Mouse (Mus musculus): ENCODE data around the gene Parvg. TPM values are rescaled to one million over a fixed set of nuclear protein-coding genes. Genes with fewer than 3 reads are reported as not detected.
A peak's percentile ranks its signal among the peaks of the same experiment; 100 is the strongest.

Gene Parvg
- polyA plus RNA-seq, 1 experiment from 2014 or later = 63.9 TPM

DNA sequence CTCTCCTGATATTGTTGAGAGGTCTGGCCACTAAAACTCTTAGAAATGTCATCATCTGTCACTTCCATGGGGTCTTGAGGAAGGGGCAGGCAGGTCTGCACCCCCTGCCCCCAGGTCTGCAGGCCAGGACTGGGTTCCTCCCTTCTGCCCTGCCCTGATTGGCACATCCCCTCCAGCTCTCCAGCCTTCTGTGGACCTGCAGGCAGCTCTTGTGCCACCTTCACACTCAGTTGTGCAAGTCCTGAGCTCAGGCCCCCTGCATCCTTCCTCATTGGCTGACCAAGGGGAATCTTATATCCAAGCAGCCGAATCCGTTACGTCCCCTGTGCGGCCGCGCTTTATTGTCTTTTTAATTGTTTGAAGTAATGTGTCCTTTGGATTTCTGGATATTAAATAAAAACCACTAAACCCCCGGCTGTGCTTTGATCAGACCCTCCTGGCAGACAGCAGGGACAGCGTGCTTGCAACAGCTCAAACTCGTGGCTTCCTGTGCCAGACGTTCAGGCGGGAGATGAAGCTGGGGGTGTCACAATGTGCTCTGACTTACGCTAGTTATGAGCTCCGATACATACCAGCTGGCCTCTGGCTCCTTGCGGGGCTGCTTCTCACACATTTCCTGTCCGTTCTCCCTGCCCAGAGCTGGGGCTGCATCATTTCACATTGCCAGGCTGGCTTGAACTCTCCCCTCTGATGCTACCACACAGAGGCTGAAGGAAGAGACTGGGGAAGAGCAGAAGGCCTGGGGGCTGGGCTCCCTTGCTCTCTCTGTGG is 8.4 kb upstream of the Parvg start:
- no peaks in the 10 kb centered on the region for H3K79me2 ChIP-seq (ENCODE audit: inconsistent target)
- 18% methylated on average over 11 of the region's 15 CpGs for WGBS (ENCODE audit: missing documents)
- H3K27ac ChIP-seq = peak overlapping the region; percentile 86
- no peaks in the 10 kb centered on the region for H3K36me3 ChIP-seq (ENCODE audit: inconsistent target)
- H3K4me3 ChIP-seq (ENCODE audit: inconsistent target) = no peak overlapping the region

DNA sequence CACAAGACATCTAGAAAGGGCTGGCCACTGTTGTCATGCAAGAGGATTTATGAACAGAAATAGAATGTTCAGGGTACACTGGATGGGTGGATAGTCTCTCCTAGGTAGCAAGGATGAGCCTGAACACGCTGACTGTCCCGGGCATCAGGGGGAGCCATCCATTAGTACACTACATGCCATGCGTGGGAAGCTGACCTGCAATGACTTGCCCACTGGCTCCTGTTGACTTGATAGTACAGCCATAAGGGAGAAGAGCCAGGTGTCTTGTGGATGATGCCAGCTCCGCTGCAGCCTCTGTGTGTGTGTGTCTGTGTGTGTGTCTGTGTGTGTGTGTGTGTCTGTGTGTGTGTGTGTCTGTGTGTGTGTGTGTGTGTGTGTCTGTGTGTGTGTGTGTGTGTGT is 4.4 kb upstream of the Parvg start:
- Histone ChIP-seq H3K4me3 (ENCODE audit: inconsistent target) (no peak overlapping the region), H3K36me3 (ENCODE audit: inconsistent target) (no peaks in the 10 kb centered on the region), H3K79me2 (ENCODE audit: inconsistent target) (no peaks in the 10 kb centered on the region), H3K27ac (no peak overlapping the region)
- WGBS (ENCODE audit: missing documents) = 100% methylated on average over 4 of the region's 4 CpGs

DNA sequence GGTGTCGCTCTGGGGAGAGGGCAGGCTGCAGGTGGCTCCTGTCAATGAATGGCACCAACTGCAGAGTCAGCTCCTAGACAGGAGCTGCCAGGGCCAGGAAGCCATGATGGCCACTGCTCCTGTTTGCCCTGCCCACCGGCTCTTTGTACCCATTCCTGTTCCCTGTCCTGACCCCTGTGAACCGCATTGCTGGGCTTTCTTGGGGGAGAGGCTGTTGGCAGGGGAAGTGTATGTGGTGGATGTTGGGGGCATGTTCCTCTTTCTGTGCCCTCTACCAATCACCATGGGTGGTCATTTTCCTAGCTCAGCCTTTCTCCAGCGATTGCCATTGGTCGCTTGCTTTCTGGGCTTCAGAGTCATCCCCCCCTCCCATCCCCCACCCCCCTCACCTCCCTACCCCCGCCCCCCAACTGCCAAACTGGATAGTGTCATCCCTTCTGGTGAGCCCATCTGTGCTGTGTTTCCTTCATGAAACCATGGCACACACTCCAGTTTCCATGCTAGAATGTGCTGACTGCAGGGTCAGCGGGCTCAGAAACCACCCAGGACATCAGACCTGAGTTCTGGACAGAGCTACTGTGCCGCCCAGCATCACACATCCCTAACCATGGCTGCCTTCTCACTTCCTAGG is 2.2 kb upstream of the Parvg start:
- H3K79me2 ChIP-seq (ENCODE audit: inconsistent target) = peaks cover 5% of the 10 kb centered on the region; the same call in 1 of the 2 replicates
- peaks cover 1% of the 10 kb centered on the region; the same call in 1 of the 2 replicates for H3K36me3 ChIP-seq (ENCODE audit: inconsistent target)
- H3K4me3 ChIP-seq (ENCODE audit: inconsistent target) = no peak overlapping the region
- 10% methylated on average over 8 of the region's 8 CpGs for WGBS (ENCODE audit: missing documents)
- peak overlapping the region; percentile 89 for H3K27ac ChIP-seq

DNA sequence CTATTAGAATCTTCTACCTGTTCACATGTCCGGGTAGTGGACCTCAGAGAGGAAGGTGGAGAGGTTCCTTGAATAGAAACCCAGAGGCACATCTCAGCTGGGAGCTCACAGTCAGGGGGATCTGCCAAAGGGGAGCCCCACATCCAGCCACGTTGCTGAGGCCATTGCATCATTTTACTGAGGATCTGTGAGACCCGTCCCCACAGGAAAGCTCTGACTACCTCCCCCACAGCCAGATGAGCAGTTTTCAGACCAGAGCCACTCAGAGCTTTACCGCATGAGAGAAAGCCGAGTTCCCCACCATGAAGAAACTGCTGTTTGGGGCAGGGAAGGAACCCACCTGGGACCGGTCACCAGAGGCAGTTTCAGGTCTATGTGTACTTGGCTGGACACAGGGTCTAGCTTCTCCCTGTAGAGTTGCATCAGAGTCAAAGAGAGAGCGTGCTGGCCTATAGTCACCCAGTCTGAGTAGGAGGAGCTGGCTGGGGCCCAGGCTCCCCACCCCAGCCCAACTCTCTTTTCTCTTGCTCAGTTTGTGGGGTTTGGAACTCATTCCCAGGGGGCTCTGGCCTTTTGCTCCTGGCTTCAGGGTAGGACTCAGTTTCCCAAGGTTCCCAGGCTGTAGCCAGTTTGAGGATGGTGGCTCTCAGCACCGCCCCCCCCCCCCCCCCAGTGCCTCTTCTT is 1.2 kb downstream of the Parvg start:
- peak overlapping the region; percentile 82 for H3K4me3 ChIP-seq (ENCODE audit: inconsistent target)
- WGBS (ENCODE audit: missing documents) = 3% methylated on average over 8 of the region's 8 CpGs
- H3K27ac ChIP-seq = peak overlapping the region; percentile 96
- peaks cover 10% of the 10 kb centered on the region; the same call in 1 of the 2 replicates for H3K79me2 ChIP-seq (ENCODE audit: inconsistent target)
- H3K36me3 ChIP-seq (ENCODE audit: inconsistent target) = peaks cover 35% of the 10 kb centered on the region

- Histone ChIP-seq H3K27ac (peak overlapping the region; percentile 96), H3K79me2 (ENCODE audit: inconsistent target) (peaks cover 10% of the 10 kb centered on the region; the same call in 1 of the 2 replicates), H3K4me3 (ENCODE audit: inconsistent target) (peak overlapping the region; percentile 82), H3K36me3 (ENCODE audit: inconsistent target) (peaks cover 38% of the 10 kb centered on the region)
- 10% methylated on average over 12 of the region's 12 CpGs for WGBS (ENCODE audit: missing documents)
These were observed 1.9 kb downstream of the Parvg start for GRCm38 (mm10) chr15:84325736-84326135.

GRCm38 (mm10) chr15:84328870-84329269 is 5.0 kb downstream of the Parvg start:
- Histone ChIP-seq H3K79me2 (ENCODE audit: inconsistent target) (peaks cover 10% of the 10 kb centered on the region; the same call in 1 of the 2 replicates), H3K27ac (no peak overlapping the region), H3K4me3 (ENCODE audit: inconsistent target) (no peak overlapping the region), H3K36me3 (ENCODE audit: inconsistent target) (peaks cover 64% of the 10 kb centered on the region)
- WGBS (ENCODE audit: missing documents) = 97% methylated on average over 10 of the region's 10 CpGs

- no peak overlapping the region for H3K4me3 ChIP-seq (ENCODE audit: inconsistent target)
- H3K36me3 ChIP-seq (ENCODE audit: inconsistent target) = peaks cover 75% of the 10 kb centered on the region
- WGBS (ENCODE audit: missing documents) = 99% methylated on average over 8 of the region's 8 CpGs
- peaks cover 10% of the 10 kb centered on the region; the same call in 1 of the 2 replicates for H3K79me2 ChIP-seq (ENCODE audit: inconsistent target)
- H3K27ac ChIP-seq = no peak overlapping the region
These were observed 6.1 kb downstream of the Parvg start for GRCm38 (mm10) chr15:84329940-84330339.

GRCm38 (mm10) chr15:84331066-84331612 is 7.3 kb downstream of the Parvg start:
- peaks cover 10% of the 10 kb centered on the region; the same call in 1 of the 2 replicates for H3K79me2 ChIP-seq (ENCODE audit: inconsistent target)
- H3K36me3 ChIP-seq (ENCODE audit: inconsistent target) = peaks cover 83% of the 10 kb centered on the region

DNA sequence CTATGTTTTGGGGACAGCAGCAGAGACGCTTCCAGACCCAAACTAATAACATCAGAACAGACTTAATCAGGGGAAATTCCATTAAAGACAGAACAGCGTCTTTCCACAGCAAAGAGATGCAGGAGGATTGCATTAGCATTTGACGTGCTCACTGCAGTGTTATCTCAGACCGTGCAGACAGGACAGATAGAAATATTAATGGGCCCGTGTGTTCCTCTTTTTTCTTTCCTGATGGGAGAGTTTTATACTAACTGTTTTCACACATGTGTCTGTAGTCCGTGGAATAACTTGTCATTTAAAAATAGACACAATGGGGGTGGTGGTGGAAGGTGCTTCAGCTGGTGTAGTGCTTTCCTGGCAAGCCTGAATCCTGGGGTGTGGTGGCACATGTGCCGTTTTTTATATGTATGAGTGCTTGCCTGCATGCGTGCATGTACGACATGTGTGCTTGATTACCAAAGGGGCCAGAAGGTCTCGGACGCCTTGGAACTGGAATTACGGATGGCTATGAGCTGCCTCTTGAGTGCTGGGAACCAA is 12.5 kb downstream of the Parvg start:
- H3K36me3 ChIP-seq (ENCODE audit: inconsistent target) = peaks cover 51% of the 10 kb centered on the region
- WGBS (ENCODE audit: missing documents) = 72% methylated on average over 12 of the region's 12 CpGs
- no peaks in the 10 kb centered on the region for H3K79me2 ChIP-seq (ENCODE audit: inconsistent target)
- H3K27ac ChIP-seq = no peak overlapping the region
- H3K4me3 ChIP-seq (ENCODE audit: inconsistent target) = no peak overlapping the region

More at GRCm38 (mm10) chr15:84331066-84331612, 7.3 kb downstream of the Parvg start:
- WGBS (ENCODE audit: missing documents) = 98% methylated on average over 4 of the region's 4 CpGs
- H3K27ac ChIP-seq = no peak overlapping the region
- no peak overlapping the region for H3K4me3 ChIP-seq (ENCODE audit: inconsistent target)

DNA sequence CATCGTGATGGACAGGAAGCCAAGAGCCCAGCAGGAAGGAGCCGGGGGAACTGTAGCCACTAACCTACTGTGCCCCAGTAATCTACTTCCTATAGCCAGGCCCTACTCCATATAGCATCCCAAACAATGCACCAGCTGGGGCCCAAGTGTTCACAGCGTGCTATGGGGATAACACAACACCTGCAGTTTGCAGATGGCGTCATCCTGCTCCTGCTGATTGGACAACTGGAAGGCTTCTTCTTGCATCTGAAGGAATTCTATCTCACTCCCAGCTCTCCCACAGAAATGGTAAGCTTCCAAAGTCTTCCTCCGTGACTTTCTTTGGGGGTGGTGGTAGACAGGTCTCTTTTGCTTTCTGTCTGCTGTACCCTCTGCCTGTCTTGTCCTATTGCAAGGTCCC is 13.8 kb downstream of the Parvg start:
- Histone ChIP-seq H3K4me3 (ENCODE audit: inconsistent target) (no peak overlapping the region), H3K79me2 (ENCODE audit: inconsistent target) (no peaks in the 10 kb centered on the region), H3K27ac (no peak overlapping the region), H3K36me3 (ENCODE audit: inconsistent target) (peaks cover 47% of the 10 kb centered on the region)
- 65% methylated on average over 5 of the region's 5 CpGs for WGBS (ENCODE audit: missing documents)

DNA sequence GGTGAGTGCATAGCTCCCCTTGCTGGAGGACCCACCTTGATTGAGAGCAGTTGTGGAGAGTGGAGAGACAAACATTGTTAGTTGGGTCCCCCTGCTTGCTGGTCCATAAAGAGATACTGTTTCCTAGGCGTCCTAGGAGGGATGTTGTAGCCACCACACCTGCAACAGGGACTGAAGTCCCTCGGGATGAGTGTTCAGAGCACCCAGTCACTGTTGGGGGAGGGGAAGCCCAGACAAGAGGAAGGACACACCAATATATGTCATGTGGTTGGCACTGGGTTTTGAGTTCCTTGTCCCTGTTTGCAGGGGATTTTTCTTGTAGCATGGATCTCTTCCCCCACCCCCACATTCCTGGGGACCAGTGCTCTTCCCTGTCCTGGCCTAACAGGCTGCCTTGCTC is 17.1 kb downstream of the Parvg start:
- H3K36me3 ChIP-seq (ENCODE audit: inconsistent target) = peaks cover 32% of the 10 kb centered on the region
- WGBS (ENCODE audit: missing documents) = 65% methylated on average over 2 of the region's 2 CpGs
- no peak overlapping the region for H3K4me3 ChIP-seq (ENCODE audit: inconsistent target)
- H3K79me2 ChIP-seq (ENCODE audit: inconsistent target) = no peaks in the 10 kb centered on the region
- no peak overlapping the region for H3K27ac ChIP-seq

DNA sequence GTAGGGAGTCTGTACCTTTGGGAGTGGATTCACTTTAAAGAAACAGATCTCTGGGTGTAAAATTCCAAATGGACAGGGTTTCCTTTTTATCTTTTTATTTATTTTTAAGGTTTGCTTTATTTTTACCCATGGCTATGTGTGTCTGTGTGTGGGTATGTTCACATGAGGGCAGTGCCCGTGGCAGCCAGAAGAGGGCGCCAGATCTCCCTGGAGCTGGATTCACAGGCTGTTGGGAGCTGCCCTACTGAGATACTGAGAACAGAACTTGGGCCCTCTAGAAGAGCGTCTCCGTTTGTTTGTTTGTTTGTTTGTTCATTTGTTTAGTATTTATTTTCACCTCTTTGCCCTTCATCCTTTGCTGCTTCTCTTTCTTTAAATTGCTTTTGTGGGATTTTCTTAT is 24.9 kb downstream of the Parvg start:
- Histone ChIP-seq H3K4me3 (ENCODE audit: inconsistent target) (no peak overlapping the region), H3K27ac (no peak overlapping the region), H3K36me3 (ENCODE audit: inconsistent target) (peaks cover 10% of the 10 kb centered on the region; the same call in 1 of the 2 replicates), H3K79me2 (ENCODE audit: inconsistent target) (no peaks in the 10 kb centered on the region)
- WGBS (ENCODE audit: missing documents) = 90% methylated on average over 4 of the region's 4 CpGs

DNA sequence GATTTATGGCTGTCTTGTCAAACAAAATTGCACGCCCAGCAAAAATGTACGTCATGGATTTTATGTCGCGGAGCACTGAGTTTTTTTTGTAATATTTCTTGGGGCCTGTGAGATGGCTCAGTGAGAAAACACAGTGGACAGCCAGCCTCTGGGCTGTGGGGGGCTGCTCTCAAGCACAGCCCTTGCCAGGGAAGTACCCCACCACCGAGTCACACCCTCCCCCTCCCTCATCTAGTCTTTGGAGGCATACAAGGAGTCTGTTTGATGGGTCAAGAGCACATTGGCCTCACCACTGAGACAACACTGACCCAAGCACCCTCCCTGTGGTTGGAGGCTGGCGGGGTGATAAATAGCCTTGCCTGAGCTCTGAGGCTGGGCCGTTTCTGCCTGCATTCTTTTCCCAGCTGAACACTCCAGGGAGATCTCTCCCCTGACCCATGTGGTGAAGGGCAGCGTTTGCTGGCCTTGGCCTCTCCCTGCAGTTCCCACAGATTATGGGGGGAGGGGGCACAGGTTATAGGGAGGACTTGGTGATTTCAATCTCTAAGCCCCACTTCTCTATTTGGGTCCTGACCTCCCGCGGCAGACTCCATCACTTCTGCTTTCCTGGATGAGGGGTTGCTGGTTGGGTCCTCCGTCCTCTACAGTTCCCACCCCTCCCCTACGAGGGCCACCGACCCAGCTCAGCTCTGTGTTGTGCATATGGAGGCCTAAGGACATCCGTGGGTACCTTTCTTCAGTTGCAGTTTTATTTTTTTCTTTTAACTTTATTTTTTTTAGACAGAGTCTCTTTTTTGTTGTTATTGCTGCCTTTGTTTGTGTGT is 26.3 kb downstream of the Parvg start:
- WGBS (ENCODE audit: missing documents) = 40% methylated on average over 14 of the region's 14 CpGs
- H3K36me3 ChIP-seq (ENCODE audit: inconsistent target) = peaks cover 10% of the 10 kb centered on the region; the same call in 1 of the 2 replicates
- H3K4me3 ChIP-seq (ENCODE audit: inconsistent target) = no peak overlapping the region
- H3K79me2 ChIP-seq (ENCODE audit: inconsistent target) = no peaks in the 10 kb centered on the region
- H3K27ac ChIP-seq = no peak overlapping the region

Measured in macrophage (primary cell).